Mouse (Mus musculus) bone marrow macrophage, adult 2 months (primary cell): ENCODE data around the gene Tcf7l1. TPM values are rescaled to one million over a fixed set of nuclear protein-coding genes. Genes with fewer than 3 reads are reported as not detected.

Experiments used
- H3K27ac ChIP-seq: 2 replicates; pipeline ENCODE4 v1.5.1; 2012; ENCODE audit warnings: low read depth, low read length; ENCODE audit not compliant: insufficient read depth
- H3K4me1 ChIP-seq: 2 replicates; pipeline ENCODE4 v1.6.1; 2012; ENCODE audit warnings: low read length; ENCODE audit not compliant: control insufficient read depth, insufficient read depth
- H3K4me3 ChIP-seq: 2 replicates; pipeline ENCODE4 v1.5.1; 2012; ENCODE audit warnings: mild to moderate bottlenecking, low read length, moderate library complexity; ENCODE audit not compliant: insufficient read depth
- CTCF ChIP-seq: IDR thresholded peaks from 2 replicates; pipeline ENCODE4 v1.5.1; 2012; ENCODE audit warnings: low read depth, mild to moderate bottlenecking, low read length, moderate library complexity
- POLR2A ChIP-seq: IDR thresholded peaks from 2 replicates; pipeline ENCODE4 v1.6.1; 2012; ENCODE audit warnings: mild to moderate bottlenecking, low read depth, low read length, borderline replicate concordance
- polyA plus RNA-seq: library from polyadenylated mRNA; stranded (reverse); fragments of >200 nt; gene quantifications from 2 replicates; pipeline ENCODE4 v1.2.4, GENCODE M21; 2012; ENCODE audit not compliant: missing spikeins, insufficient read depth, insufficient read length

Gene Tcf7l1
- polyA plus RNA-seq, 1 experiment: 0.42 TPM

- H3K27ac ChIP-seq: no peak overlapping the region
- H3K4me1 ChIP-seq: no peaks in the 10 kb centered on the region
- H3K4me3 ChIP-seq: no peak overlapping the region
- TF ChIP-seq CTCF (no peak), POLR2A (no peak)
These were observed 103.9 kb downstream of the Tcf7l1 start for GRCm38 (mm10) chr6:72685165-72685564.

GRCm38 (mm10) chr6:72684260-72684805, 104.7 kb downstream of the Tcf7l1 start:
- no peak for TF ChIP-seq POLR2A
- TF ChIP-seq CTCF: no peak
- H3K27ac ChIP-seq: no peak overlapping the region

GRCm38 (mm10) chr6:72682238-72682637, 106.8 kb downstream of the Tcf7l1 start:
- Histone ChIP-seq H3K27ac (no peak overlapping the region), H3K4me1 (no peaks in the 10 kb centered on the region), H3K4me3 (no peak overlapping the region)
- no peak for TF ChIP-seq CTCF
- TF ChIP-seq POLR2A: no peak

More at GRCm38 (mm10) chr6:72684260-72684805, 104.7 kb downstream of the Tcf7l1 start:
- Histone ChIP-seq H3K4me3 (no peak overlapping the region), H3K4me1 (no peaks in the 10 kb centered on the region)

GRCm38 (mm10) chr6:72680936-72681335, 108.1 kb downstream of the Tcf7l1 start:
- Histone ChIP-seq H3K4me3 (no peak overlapping the region), H3K27ac (no peak overlapping the region), H3K4me1 (no peaks in the 10 kb centered on the region)
- TF ChIP-seq CTCF: no peak
- no peak for TF ChIP-seq POLR2A

GRCm38 (mm10) chr6:72678631-72679030, 110.4 kb downstream of the Tcf7l1 start:
- no peak for TF ChIP-seq CTCF
- TF ChIP-seq POLR2A: no peak
- Histone ChIP-seq H3K27ac (no peak overlapping the region), H3K4me1 (no peaks in the 10 kb centered on the region), H3K4me3 (no peak overlapping the region)

GRCm38 (mm10) chr6:72677510-72678220, 111.4 kb downstream of the Tcf7l1 start:
- TF ChIP-seq POLR2A (no peak), CTCF (no peak)
- Histone ChIP-seq H3K4me3 (no peak overlapping the region), H3K27ac (no peak overlapping the region), H3K4me1 (no peaks in the 10 kb centered on the region)

GRCm38 (mm10) chr6:72677079-72677478, 112.0 kb downstream of the Tcf7l1 start:
- no peak overlapping the region for H3K27ac ChIP-seq
- TF ChIP-seq POLR2A (no peak), CTCF (no peak)
- no peaks in the 10 kb centered on the region for H3K4me1 ChIP-seq
- no peak overlapping the region for H3K4me3 ChIP-seq

- H3K4me1 ChIP-seq: no peaks in the 10 kb centered on the region
- TF ChIP-seq CTCF (no peak), POLR2A (no peak)
- no peak overlapping the region for H3K27ac ChIP-seq
- H3K4me3 ChIP-seq: no peak overlapping the region
These were observed 112.7 kb downstream of the Tcf7l1 start for GRCm38 (mm10) chr6:72676376-72676775.

- H3K4me1 ChIP-seq: no peaks in the 10 kb centered on the region
- TF ChIP-seq CTCF (no peak), POLR2A (no peak)
- no peak overlapping the region for H3K4me3 ChIP-seq
- no peak overlapping the region for H3K27ac ChIP-seq
These were observed 115.3 kb downstream of the Tcf7l1 start for GRCm38 (mm10) chr6:72673751-72674150.

- TF ChIP-seq CTCF (no peak), POLR2A (no peak)
- no peaks in the 10 kb centered on the region for H3K4me1 ChIP-seq
- H3K27ac ChIP-seq: no peak overlapping the region
- no peak overlapping the region for H3K4me3 ChIP-seq
These were observed 117.9 kb downstream of the Tcf7l1 start for GRCm38 (mm10) chr6:72671129-72671528.

- no peak overlapping the region for H3K27ac ChIP-seq
- peak; percentile 23; the same call in 1 of the 2 replicates for TF ChIP-seq CTCF
- no peak for TF ChIP-seq POLR2A
- no peak overlapping the region for H3K4me3 ChIP-seq
- H3K4me1 ChIP-seq: no peaks in the 10 kb centered on the region
These were observed 122.0 kb downstream of the Tcf7l1 start for GRCm38 (mm10) chr6:72667021-72667420.
